Mouse (Mus musculus): ENCODE data around the gene Nck2.

DNA sequence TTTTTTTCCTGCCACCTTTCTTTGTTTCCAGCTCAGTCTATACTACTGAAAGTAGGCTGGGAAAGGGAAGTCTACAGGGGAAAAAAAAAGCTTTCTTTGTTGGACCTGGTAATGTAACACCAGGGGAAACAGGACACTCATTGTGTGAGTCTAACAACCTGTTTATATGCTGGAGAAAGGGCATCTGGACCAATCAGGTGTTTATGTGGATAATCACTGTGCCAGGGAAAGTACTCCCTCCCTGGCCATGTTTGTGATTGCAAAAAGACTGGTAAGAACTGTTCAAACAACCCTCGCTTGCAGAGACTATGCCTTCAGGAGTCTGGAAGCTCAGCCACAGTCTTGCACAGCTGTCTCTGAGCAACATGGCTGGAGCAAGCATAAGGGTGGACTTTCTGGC lies 146.3 kb downstream of the Nck2 start:
- TF ChIP-seq CTCF (IDR thresholded peaks at IDR 0.05; ENCODE audit: borderline replicate concordance, control insufficient read depth, extremely low read depth, insufficient read depth, low read length, poor library complexity): no peak
- TF ChIP-seq POLR2A (IDR thresholded peaks at IDR 0.05; ENCODE audit: control insufficient read depth, extremely low read depth, insufficient read depth, low read length, poor library complexity): no peak
